Mouse (Mus musculus) macrophage (primary cell): ENCODE data around the gene Sfmbt2. TPM values are rescaled to one million over a fixed set of nuclear protein-coding genes. Genes with fewer than 3 reads are reported as not detected.

Source experiments
- H3K27ac ChIP-seq: fragments of 350-480 bp; formaldehyde crosslinking; 2 replicates; pipeline ENCODE4 v1.9.0; 2021
- H3K36me3 ChIP-seq: fragments of 350-480 bp; formaldehyde crosslinking; 2 replicates; pipeline ENCODE4 v1.9.0; 2021; ENCODE audit errors: inconsistent target
- H3K4me3 ChIP-seq: fragments of 350-480 bp; formaldehyde crosslinking; 2 replicates; pipeline ENCODE4 v1.9.0; 2021; ENCODE audit errors: inconsistent target
- H3K79me2 ChIP-seq: fragments of 350-480 bp; formaldehyde crosslinking; 2 replicates; pipeline ENCODE4 v1.9.0; 2021; ENCODE audit errors: inconsistent target
- WGBS: methylation state at CpG from one replicate; pipeline ENCODE4 v1.1.7; 2026; ENCODE audit warnings: inconsistent platforms; ENCODE audit not compliant: missing documents; 5-methylcytosine and 5-hydroxymethylcytosine counted together
- polyA plus RNA-seq: library from polyadenylated mRNA; stranded (reverse); fragments of 250-400 nt; gene quantifications from 3 replicates; pipeline ENCODE4 v1.2.4, GENCODE M21; 2018; ENCODE audit warnings: inconsistent platforms

Gene Sfmbt2
- polyA plus RNA-seq, 1 experiment from 2014 or later: 0.17 TPM

- Histone ChIP-seq H3K27ac (no peak overlapping the region), H3K36me3 (no peaks in the 10 kb centered on the region), H3K79me2 (no peaks in the 10 kb centered on the region), H3K4me3 (no peak overlapping the region)
- WGBS: 91% methylated on average over 7 of the region's 7 CpGs
Measured at GRCm38 (mm10) chr2:10390791-10391190, 20.5 kb downstream of the Sfmbt2 start.

GRCm38 (mm10) chr2:10395143-10395542 is 24.8 kb downstream of the Sfmbt2 start:
- Histone ChIP-seq H3K36me3 (no peaks in the 10 kb centered on the region), H3K79me2 (no peaks in the 10 kb centered on the region), H3K27ac (no peak overlapping the region), H3K4me3 (no peak overlapping the region)
- WGBS: 97% methylated on average over 11 of the region's 11 CpGs

GRCm38 (mm10) chr2:10397790-10398189 is 27.5 kb downstream of the Sfmbt2 start:
- Histone ChIP-seq H3K4me3 (no peak overlapping the region), H3K36me3 (no peaks in the 10 kb centered on the region), H3K79me2 (no peaks in the 10 kb centered on the region), H3K27ac (no peak overlapping the region)
- 89% methylated on average over 8 of the region's 9 CpGs for WGBS

DNA sequence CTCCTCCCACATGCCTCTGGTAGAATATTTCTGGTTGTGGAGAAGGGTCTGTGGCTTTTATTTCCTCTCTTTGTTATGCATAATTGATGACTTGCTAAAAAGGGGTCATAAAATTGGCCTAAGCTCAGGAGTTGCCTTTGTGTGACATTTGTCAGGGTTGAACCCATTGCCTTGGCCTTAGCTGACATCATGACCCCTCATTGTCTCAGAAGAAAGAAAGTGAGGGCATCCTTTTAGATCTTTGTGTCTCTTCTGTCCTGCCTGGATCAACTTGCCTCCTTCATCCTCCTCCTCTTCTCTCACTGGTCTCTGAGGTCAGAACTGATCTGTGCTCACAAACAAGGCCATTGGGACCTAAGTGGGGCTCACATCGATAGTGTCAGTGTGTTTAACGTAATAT is 35.8 kb downstream of the Sfmbt2 start:
- H3K4me3 ChIP-seq: no peak overlapping the region
- no peak overlapping the region for H3K27ac ChIP-seq
- H3K79me2 ChIP-seq: no peaks in the 10 kb centered on the region
- 89% methylated on average over 2 of the region's 2 CpGs for WGBS
- H3K36me3 ChIP-seq: no peaks in the 10 kb centered on the region

DNA sequence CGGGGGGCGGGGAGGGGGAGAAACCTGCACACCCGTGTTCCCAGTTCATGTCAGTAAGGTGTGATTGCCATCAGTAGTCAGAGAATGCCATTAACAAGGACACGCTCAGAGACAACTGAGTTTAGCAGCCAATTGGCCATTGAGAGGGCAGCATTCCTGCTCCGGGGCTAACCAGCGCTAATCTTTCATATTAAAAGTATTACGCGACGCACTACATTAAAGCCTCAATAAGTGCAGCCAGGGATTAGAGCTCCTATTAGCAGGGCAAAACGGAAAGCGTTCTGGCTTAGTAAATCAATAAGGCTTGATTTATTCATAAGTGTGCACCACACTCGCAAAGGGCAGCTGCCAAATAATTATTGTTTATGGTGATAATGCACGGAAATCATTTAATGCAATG is 39.1 kb downstream of the Sfmbt2 start:
- 94% methylated on average over 12 of the region's 13 CpGs for WGBS
- H3K36me3 ChIP-seq: no peaks in the 10 kb centered on the region

GRCm38 (mm10) chr2:10410069-10410468 is 39.8 kb downstream of the Sfmbt2 start:
- no peaks in the 10 kb centered on the region for H3K79me2 ChIP-seq
- WGBS: 93% methylated on average over 5 of the region's 5 CpGs
- H3K4me3 ChIP-seq: no peak overlapping the region
- H3K27ac ChIP-seq: no peak overlapping the region
- no peaks in the 10 kb centered on the region for H3K36me3 ChIP-seq

More for the DNA sequence above, 39.1 kb downstream of the Sfmbt2 start:
- Histone ChIP-seq H3K4me3 (no peak overlapping the region), H3K79me2 (no peaks in the 10 kb centered on the region), H3K27ac (no peak overlapping the region)

GRCm38 (mm10) chr2:10420944-10421420 is 50.7 kb downstream of the Sfmbt2 start:
- Histone ChIP-seq H3K79me2 (no peaks in the 10 kb centered on the region), H3K4me3 (no peak overlapping the region), H3K27ac (no peak overlapping the region), H3K36me3 (no peaks in the 10 kb centered on the region)
- WGBS: 91% methylated on average over 6 of the region's 6 CpGs

- H3K79me2 ChIP-seq: no peaks in the 10 kb centered on the region
- 50% methylated on average over 9 of the region's 9 CpGs for WGBS
- no peak overlapping the region for H3K4me3 ChIP-seq
- no peaks in the 10 kb centered on the region for H3K36me3 ChIP-seq
- no peak overlapping the region for H3K27ac ChIP-seq
Measured at GRCm38 (mm10) chr2:10437290-10437689, 67.0 kb downstream of the Sfmbt2 start.

GRCm38 (mm10) chr2:10441811-10442210 is 71.5 kb downstream of the Sfmbt2 start:
- no peaks in the 10 kb centered on the region for H3K36me3 ChIP-seq
- 93% methylated on average over 9 of the region's 9 CpGs for whole genome bisulfite sequencing

DNA sequence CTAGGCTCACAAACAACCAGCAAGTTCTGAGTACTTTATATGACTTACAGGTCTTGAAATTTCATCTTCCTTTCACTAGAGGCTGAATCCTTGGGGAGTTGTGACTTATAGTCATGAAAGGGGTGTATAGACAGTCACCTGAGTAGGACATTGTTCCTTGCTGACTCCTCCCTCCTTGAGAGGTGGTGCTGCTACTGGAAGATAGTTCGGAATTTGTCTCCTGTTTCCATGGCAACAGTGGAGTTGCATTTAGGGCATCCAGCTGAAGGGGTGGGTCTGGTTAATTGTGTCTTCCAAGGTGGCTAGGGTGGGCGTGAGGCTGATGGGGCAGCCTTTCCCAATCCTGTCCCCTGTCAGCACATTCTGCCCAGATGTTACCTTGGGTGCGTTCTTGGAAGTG is 83.3 kb downstream of the Sfmbt2 start:
- H3K4me3 ChIP-seq: no peak overlapping the region
- no peak overlapping the region for H3K27ac ChIP-seq
- no peaks in the 10 kb centered on the region for H3K79me2 ChIP-seq
- WGBS: 90% methylated on average over 3 of the region's 3 CpGs
- H3K36me3 ChIP-seq: no peaks in the 10 kb centered on the region

More at GRCm38 (mm10) chr2:10441811-10442210, 71.5 kb downstream of the Sfmbt2 start:
- Histone ChIP-seq H3K4me3 (no peak overlapping the region), H3K79me2 (no peaks in the 10 kb centered on the region), H3K27ac (no peak overlapping the region)

- no peaks in the 10 kb centered on the region for H3K79me2 ChIP-seq
- 92% methylated on average over 12 of the region's 12 CpGs for WGBS
- no peak overlapping the region for H3K4me3 ChIP-seq
- no peaks in the 10 kb centered on the region for H3K36me3 ChIP-seq
- no peak overlapping the region for H3K27ac ChIP-seq
Measured at GRCm38 (mm10) chr2:10458309-10458708, 88.0 kb downstream of the Sfmbt2 start.

DNA sequence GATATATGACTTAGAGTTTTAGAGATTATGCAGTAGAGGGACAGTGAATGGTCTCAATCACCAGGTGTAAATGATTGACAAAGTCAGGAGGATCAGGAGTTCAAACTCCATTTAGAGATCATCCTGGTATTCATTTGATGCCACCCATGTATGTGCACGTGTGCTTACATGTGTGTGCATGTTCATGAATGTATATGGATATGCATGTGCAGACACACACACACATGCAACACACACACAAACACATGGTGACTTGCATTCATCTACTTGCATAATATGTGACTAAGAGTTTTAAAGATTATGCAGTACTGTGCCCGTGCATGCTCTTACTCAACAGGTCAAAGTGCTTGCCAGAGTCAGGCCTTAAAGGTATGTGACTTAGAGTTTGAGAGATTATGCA is 146.2 kb downstream of the Sfmbt2 start:
- 81% methylated on average over 2 of the region's 2 CpGs for whole genome bisulfite sequencing
- no peaks in the 10 kb centered on the region for H3K36me3 ChIP-seq
- H3K79me2 ChIP-seq: no peaks in the 10 kb centered on the region
- no peak overlapping the region for H3K4me3 ChIP-seq
- no peak overlapping the region for H3K27ac ChIP-seq

- 95% methylated on average over 5 of the region's 5 CpGs for WGBS
Measured at GRCm38 (mm10) chr2:10521719-10522415, 151.6 kb downstream of the Sfmbt2 start.

GRCm38 (mm10) chr2:10525622-10526021 is 155.3 kb downstream of the Sfmbt2 start:
- WGBS: 96% methylated on average over 7 of the region's 7 CpGs
- H3K79me2 ChIP-seq: no peaks in the 10 kb centered on the region
- no peak overlapping the region for H3K4me3 ChIP-seq
- no peak overlapping the region for H3K27ac ChIP-seq
- H3K36me3 ChIP-seq: no peaks in the 10 kb centered on the region

More at GRCm38 (mm10) chr2:10521719-10522415, 151.6 kb downstream of the Sfmbt2 start:
- no peaks in the 10 kb centered on the region for H3K36me3 ChIP-seq
- H3K27ac ChIP-seq: no peak overlapping the region
- no peaks in the 10 kb centered on the region for H3K79me2 ChIP-seq
- no peak overlapping the region for H3K4me3 ChIP-seq

DNA sequence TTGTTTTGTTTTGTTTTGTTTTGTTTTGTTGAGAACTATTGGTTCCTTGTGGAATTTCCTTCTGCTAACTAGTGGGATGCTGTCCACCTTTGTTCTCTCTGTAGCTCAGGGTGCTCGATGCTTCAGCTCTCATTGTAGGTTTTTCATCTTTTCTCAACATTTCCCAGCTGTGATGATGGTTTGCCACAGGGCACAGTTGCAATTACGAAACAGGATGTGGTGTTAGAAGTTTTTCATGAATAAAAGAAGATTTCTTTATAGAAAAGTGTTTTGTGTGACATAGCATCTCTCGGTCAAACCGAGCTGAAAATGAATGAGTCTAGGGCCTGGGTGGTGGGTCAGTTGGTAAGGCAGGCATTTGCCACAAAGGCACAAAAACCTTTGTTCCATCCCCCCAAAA is 171.5 kb downstream of the Sfmbt2 start:
- Histone ChIP-seq H3K27ac (no peak overlapping the region), H3K4me3 (no peak overlapping the region), H3K79me2 (no peaks in the 10 kb centered on the region), H3K36me3 (no peaks in the 10 kb centered on the region)
- 7% methylated on average over 4 of the region's 4 CpGs for WGBS

DNA sequence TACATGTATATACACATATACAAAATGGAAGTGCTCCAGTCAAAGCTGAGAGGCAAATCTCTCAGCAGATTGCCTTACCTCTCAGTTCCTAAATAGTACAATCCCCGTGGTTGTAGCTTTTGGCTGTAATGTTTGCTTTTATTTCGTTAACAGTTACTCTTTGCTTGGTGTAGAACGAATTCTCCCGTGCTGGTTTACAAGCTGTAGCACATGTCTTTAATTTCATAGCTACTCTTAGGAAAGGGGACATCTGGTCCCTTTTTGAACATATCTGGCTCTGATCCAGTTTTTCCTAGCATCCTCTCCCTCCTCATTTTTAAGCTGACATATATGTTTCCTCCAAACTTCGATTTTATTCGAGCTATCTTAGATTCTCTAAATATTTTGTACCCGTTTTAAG is 172.1 kb downstream of the Sfmbt2 start:
- Histone ChIP-seq H3K36me3 (no peaks in the 10 kb centered on the region), H3K79me2 (no peaks in the 10 kb centered on the region), H3K4me3 (no peak overlapping the region), H3K27ac (no peak overlapping the region)
- WGBS: 69% methylated on average over 7 of the region's 7 CpGs
